Mouse (Mus musculus): ENCODE results near the gene Col23a1. TPM values are rescaled to one million over a fixed set of nuclear protein-coding genes. Genes with fewer than 3 reads are reported as not detected.

Gene Col23a1
- polyA plus RNA-seq, 1 experiment from 2014 or later = 10.7 TPM

- Histone ChIP-seq H3K9ac (no peak overlapping the region), H3K4me1 (replicated peaks; ENCODE audit: control insufficient read depth, insufficient read depth, low read length) (no peaks in the 10 kb centered on the region), H3K27me3 (ENCODE audit: control insufficient read depth, insufficient read depth, low read length) (no peaks in the 10 kb centered on the region), H3K4me2 (replicated peaks) (no peak overlapping the region), H3K9me3 (ENCODE audit: control insufficient read depth, low read length) (no peaks in the 10 kb centered on the region), H3K36me3 (replicated peaks; ENCODE audit: control insufficient read depth, insufficient read depth) (no peaks in the 10 kb centered on the region), H3K27ac (no peak overlapping the region), H3K4me3 (replicated peaks; ENCODE audit: low read length) (no peak overlapping the region)
- ATAC-seq (ENCODE audit: low FRiP score) = no peak
- 80% methylated on average over 5 of the region's 5 CpGs for WGBS
- no peak for DNase-seq (ENCODE audit: low spot score)
Observed at GRCm38 (mm10) chr11:51494178-51494577, 204.5 kb downstream of the Col23a1 start.

- ATAC-seq (ENCODE audit: low FRiP score) = no peak
- Histone ChIP-seq H3K4me3 (replicated peaks; ENCODE audit: low read length) (no peak overlapping the region), H3K27ac (no peak overlapping the region), H3K4me2 (replicated peaks) (no peak overlapping the region), H3K27me3 (ENCODE audit: control insufficient read depth, insufficient read depth, low read length) (no peaks in the 10 kb centered on the region), H3K9me3 (ENCODE audit: control insufficient read depth, low read length) (no peaks in the 10 kb centered on the region), H3K4me1 (replicated peaks; ENCODE audit: control insufficient read depth, insufficient read depth, low read length) (no peaks in the 10 kb centered on the region), H3K36me3 (replicated peaks; ENCODE audit: control insufficient read depth, insufficient read depth) (no peaks in the 10 kb centered on the region), H3K9ac (no peak overlapping the region)
- no peak for DNase-seq (ENCODE audit: low spot score)
Observed at GRCm38 (mm10) chr11:51499776-51500175, 210.1 kb downstream of the Col23a1 start.

- 68% methylated on average over 10 of the region's 10 CpGs for WGBS
- no peak overlapping the region for H3K9ac ChIP-seq
- no peak overlapping the region for H3K4me3 ChIP-seq (replicated peaks; ENCODE audit: low read length)
- no peak overlapping the region for H3K4me2 ChIP-seq (replicated peaks)
- H3K4me1 ChIP-seq (replicated peaks; ENCODE audit: control insufficient read depth, insufficient read depth, low read length) = no peaks in the 10 kb centered on the region
- no peaks in the 10 kb centered on the region for H3K36me3 ChIP-seq (replicated peaks; ENCODE audit: control insufficient read depth, insufficient read depth)
- no peak for DNase-seq (ENCODE audit: low spot score)
- no peaks in the 10 kb centered on the region for H3K9me3 ChIP-seq (ENCODE audit: control insufficient read depth, low read length)
- no peaks in the 10 kb centered on the region for H3K27me3 ChIP-seq (ENCODE audit: control insufficient read depth, insufficient read depth, low read length)
- no peak for ATAC-seq (ENCODE audit: low FRiP score)
- no peak overlapping the region for H3K27ac ChIP-seq
Observed at GRCm38 (mm10) chr11:51502431-51502851, 212.7 kb downstream of the Col23a1 start.

- peak; percentile 57 for DNase-seq (ENCODE audit: low spot score)
Observed at GRCm38 (mm10) chr11:51504946-51505345, 215.2 kb downstream of the Col23a1 start.

GRCm38 (mm10) chr11:51508053-51508452, 218.3 kb downstream of the Col23a1 start:
- ATAC-seq (ENCODE audit: low FRiP score) = no peak
- H3K36me3 ChIP-seq (replicated peaks; ENCODE audit: control insufficient read depth, insufficient read depth) = no peaks in the 10 kb centered on the region
- no peak overlapping the region for H3K27ac ChIP-seq
- 57% methylated on average over 6 of the region's 6 CpGs for WGBS
- H3K4me1 ChIP-seq (replicated peaks; ENCODE audit: control insufficient read depth, insufficient read depth, low read length) = no peaks in the 10 kb centered on the region
- no peak for DNase-seq (ENCODE audit: low spot score)
- H3K9ac ChIP-seq = no peak overlapping the region
- H3K4me2 ChIP-seq (replicated peaks) = no peak overlapping the region
- H3K9me3 ChIP-seq (ENCODE audit: control insufficient read depth, low read length) = no peaks in the 10 kb centered on the region
- H3K27me3 ChIP-seq (ENCODE audit: control insufficient read depth, insufficient read depth, low read length) = no peaks in the 10 kb centered on the region
- no peak overlapping the region for H3K4me3 ChIP-seq (replicated peaks; ENCODE audit: low read length)

More at GRCm38 (mm10) chr11:51504946-51505345, 215.2 kb downstream of the Col23a1 start:
- no peak overlapping the region for H3K27ac ChIP-seq
- WGBS = 39% methylated on average over 3 of the region's 3 CpGs
- no peaks in the 10 kb centered on the region for H3K27me3 ChIP-seq (ENCODE audit: control insufficient read depth, insufficient read depth, low read length)
- ATAC-seq (ENCODE audit: low FRiP score) = 0 out of 2 replicates have a peak, but pooled peaks have one; percentile 27
- H3K4me3 ChIP-seq (replicated peaks; ENCODE audit: low read length) = no peak overlapping the region
- H3K9ac ChIP-seq = no peak overlapping the region
- H3K9me3 ChIP-seq (ENCODE audit: control insufficient read depth, low read length) = no peaks in the 10 kb centered on the region
- H3K36me3 ChIP-seq (replicated peaks; ENCODE audit: control insufficient read depth, insufficient read depth) = no peaks in the 10 kb centered on the region
- H3K4me2 ChIP-seq (replicated peaks) = no peak overlapping the region
- no peaks in the 10 kb centered on the region for H3K4me1 ChIP-seq (replicated peaks; ENCODE audit: control insufficient read depth, insufficient read depth, low read length)

- Histone ChIP-seq H3K4me1 (replicated peaks; ENCODE audit: control insufficient read depth, insufficient read depth, low read length) (no peaks in the 10 kb centered on the region), H3K36me3 (replicated peaks; ENCODE audit: control insufficient read depth, insufficient read depth) (no peaks in the 10 kb centered on the region), H3K27me3 (ENCODE audit: control insufficient read depth, insufficient read depth, low read length) (no peaks in the 10 kb centered on the region), H3K27ac (no peak overlapping the region), H3K9ac (no peak overlapping the region), H3K4me3 (replicated peaks; ENCODE audit: low read length) (no peak overlapping the region), H3K9me3 (ENCODE audit: control insufficient read depth, low read length) (no peaks in the 10 kb centered on the region), H3K4me2 (replicated peaks) (no peak overlapping the region)
- 89% methylated on average over 5 of the region's 5 CpGs for WGBS
- DNase-seq (ENCODE audit: low spot score) (no peak), ATAC-seq (ENCODE audit: low FRiP score) (no peak)
Observed at GRCm38 (mm10) chr11:51509211-51509610, 219.5 kb downstream of the Col23a1 start.

- ATAC-seq (ENCODE audit: low FRiP score) = no peak
- Histone ChIP-seq H3K4me1 (replicated peaks; ENCODE audit: control insufficient read depth, insufficient read depth, low read length) (no peaks in the 10 kb centered on the region), H3K4me3 (replicated peaks; ENCODE audit: low read length) (no peak overlapping the region), H3K27ac (no peak overlapping the region), H3K4me2 (replicated peaks) (no peak overlapping the region), H3K9me3 (ENCODE audit: control insufficient read depth, low read length) (no peaks in the 10 kb centered on the region), H3K36me3 (replicated peaks; ENCODE audit: control insufficient read depth, insufficient read depth) (no peaks in the 10 kb centered on the region), H3K27me3 (ENCODE audit: control insufficient read depth, insufficient read depth, low read length) (no peaks in the 10 kb centered on the region), H3K9ac (no peak overlapping the region)
- WGBS = 89% methylated on average over 6 of the region's 6 CpGs
- DNase-seq (ENCODE audit: low spot score) = no peak
Observed at GRCm38 (mm10) chr11:51513019-51513418, 223.3 kb downstream of the Col23a1 start.

GRCm38 (mm10) chr11:51515346-51515745, 225.6 kb downstream of the Col23a1 start:
- no peak for ATAC-seq (ENCODE audit: low FRiP score)

GRCm38 (mm10) chr11:51518100-51518499, 228.4 kb downstream of the Col23a1 start:
- no peak overlapping the region for H3K4me3 ChIP-seq (replicated peaks; ENCODE audit: low read length)
- no peak for DNase-seq (ENCODE audit: low spot score)
- no peaks in the 10 kb centered on the region for H3K36me3 ChIP-seq (replicated peaks; ENCODE audit: control insufficient read depth, insufficient read depth)
- no peak for ATAC-seq (ENCODE audit: low FRiP score)
- H3K27me3 ChIP-seq (ENCODE audit: control insufficient read depth, insufficient read depth, low read length) = no peaks in the 10 kb centered on the region
- H3K4me1 ChIP-seq (replicated peaks; ENCODE audit: control insufficient read depth, insufficient read depth, low read length) = no peaks in the 10 kb centered on the region
- H3K9ac ChIP-seq = no peak overlapping the region
- no peak overlapping the region for H3K4me2 ChIP-seq (replicated peaks)
- H3K9me3 ChIP-seq (ENCODE audit: control insufficient read depth, low read length) = no peaks in the 10 kb centered on the region
- WGBS = 94% methylated on average over 3 of the region's 3 CpGs
- no peak overlapping the region for H3K27ac ChIP-seq

More at GRCm38 (mm10) chr11:51515346-51515745, 225.6 kb downstream of the Col23a1 start:
- H3K4me2 ChIP-seq (replicated peaks) = no peak overlapping the region
- 73% methylated on average over 11 of the region's 11 CpGs for WGBS
- no peaks in the 10 kb centered on the region for H3K27me3 ChIP-seq (ENCODE audit: control insufficient read depth, insufficient read depth, low read length)
- no peak overlapping the region for H3K9ac ChIP-seq
- H3K4me1 ChIP-seq (replicated peaks; ENCODE audit: control insufficient read depth, insufficient read depth, low read length) = no peaks in the 10 kb centered on the region
- H3K36me3 ChIP-seq (replicated peaks; ENCODE audit: control insufficient read depth, insufficient read depth) = no peaks in the 10 kb centered on the region
- DNase-seq (ENCODE audit: low spot score) = no peak
- H3K9me3 ChIP-seq (ENCODE audit: control insufficient read depth, low read length) = no peaks in the 10 kb centered on the region
- no peak overlapping the region for H3K4me3 ChIP-seq (replicated peaks; ENCODE audit: low read length)
- H3K27ac ChIP-seq = no peak overlapping the region

- Histone ChIP-seq H3K9me3 (ENCODE audit: control insufficient read depth, low read length) (no peaks in the 10 kb centered on the region), H3K27ac (no peak overlapping the region), H3K27me3 (ENCODE audit: control insufficient read depth, insufficient read depth, low read length) (no peaks in the 10 kb centered on the region), H3K9ac (no peak overlapping the region), H3K4me1 (replicated peaks; ENCODE audit: control insufficient read depth, insufficient read depth, low read length) (no peaks in the 10 kb centered on the region), H3K4me3 (replicated peaks; ENCODE audit: low read length) (no peak overlapping the region), H3K4me2 (replicated peaks) (no peak overlapping the region), H3K36me3 (replicated peaks; ENCODE audit: control insufficient read depth, insufficient read depth) (no peaks in the 10 kb centered on the region)
- 89% methylated on average over 6 of the region's 6 CpGs for WGBS
- ATAC-seq (ENCODE audit: low FRiP score) (no peak), DNase-seq (ENCODE audit: low spot score) (no peak)
Observed at GRCm38 (mm10) chr11:51518585-51518984, 228.9 kb downstream of the Col23a1 start.

Measured in hindbrain, embryonic 14.5 days (tissue).